18 mouse cellular contexts compared by ENCODE assay signal in the genomic region with DNA sequence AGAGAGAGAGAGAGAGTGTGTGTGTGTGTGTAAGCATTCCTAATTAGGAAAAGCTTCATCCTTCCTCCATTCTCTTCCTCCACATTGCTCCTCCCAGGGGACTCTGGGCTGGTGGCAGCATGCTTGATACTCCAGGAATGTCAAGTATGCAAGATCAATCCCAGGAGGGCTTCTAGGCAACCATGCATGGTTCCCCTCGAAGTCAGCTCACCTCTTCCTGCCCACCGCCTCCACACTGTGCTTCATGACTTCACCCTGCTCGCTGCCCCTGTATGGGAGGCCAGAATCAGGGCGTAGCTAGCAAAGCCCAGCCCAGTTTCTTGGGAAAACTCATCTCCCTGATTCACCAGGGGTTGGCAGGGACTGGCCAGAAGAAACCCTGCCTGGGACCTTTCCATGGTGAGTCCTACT. TPM values are rescaled to one million over a fixed set of nuclear protein-coding genes. Genes with fewer than 3 reads are reported as not detected.
A peak's percentile ranks its signal among the peaks of the same experiment; 100 is the strongest.
DNase-seq lines count a peak whose midpoint lies in the region; ATAC-seq and TF ChIP-seq lines count a peak whose summit lies in the region.
"Had no signal": no experiment of that assay in that cellular context is flagged by ENCODE, and none has a peak within 500 bp of the region (broad histone marks: within the 10 kb centered on the region; RNA-seq: fewer than 3 reads in every experiment).

No protein-coding gene starts in this region.

- in situ Hi-C loops in CH12.LX (cut with MboI; ENCODE audit: low pct_ligation_motif_present, low pct_unique_long_range_greater_than_20kb, low sequenced_read_pairs) = no loop called here

- no peak for TF ChIP-seq CTCF in kidney, postnatal 0 days (IDR thresholded peaks at IDR 0.05; ENCODE audit: low read depth)
- no peak for TF ChIP-seq CTCF in kidney, adult 2 months (conservative IDR thresholded peaks at IDR 0.05; ENCODE audit: insufficient read depth, insufficient read length, low read depth, low read length)
- no peak for TF ChIP-seq CTCF in CH12.LX (conservative IDR thresholded peaks at IDR 0.05 in 1 of 2, IDR thresholded peaks at IDR 0.05 in 1 of 2; ENCODE audit: low read depth in 2 of 2, low read length in 2 of 2)

- peak; percentile 89 for ATAC-seq in kidney, postnatal 0 days (replicated peaks; ENCODE audit: low FRiP score, low read depth)
- ATAC-seq: hindbrain, embryonic 16.5 days; midbrain, embryonic 13.5 days had no signal

- no peak overlapping the region for H3K4me3 ChIP-seq in kidney, postnatal 0 days (replicated peaks; ENCODE audit: low read depth, low read length)
- no peak overlapping the region for H3K4me3 ChIP-seq in kidney, adult 2 months (ENCODE audit: insufficient read depth, low read depth, low read length)
- no peak overlapping the region for H3K4me3 ChIP-seq in CH12.LX (replicated peaks in 1 of 3; ENCODE audit: low read depth in 2 of 3, low read length in 2 of 3, poor library complexity in 1 of 3)
- no peak overlapping the region for H3K4me3 ChIP-seq in limb, embryonic 10.5 days
- H3K4me3 ChIP-seq: erythroblast, embryonic 14.5 days; gastrocnemius, adult 2 months; midbrain, embryonic 13.5 days; neural tube, embryonic 13.5 days had no signal

- H3K4me2 ChIP-seq in kidney, postnatal 0 days (ENCODE audit: low read length) = no peak overlapping the region
- H3K4me2 ChIP-seq in CH12.LX (ENCODE audit: insufficient read depth, low read depth, poor library complexity, severe bottlenecking) = no peak overlapping the region
- H3K4me2 ChIP-seq: midbrain, embryonic 13.5 days; neural tube, embryonic 13.5 days had no signal

- no peak for TF ChIP-seq POLR2A in kidney, adult 2 months (IDR thresholded peaks at IDR 0.05; ENCODE audit: low read depth, low read length)
- TF ChIP-seq POLR2A in CH12.LX (IDR thresholded peaks at IDR 0.05; ENCODE audit: low read depth, low read length) = no peak

- H3K36me3 ChIP-seq in kidney, postnatal 0 days (ENCODE audit: insufficient read depth, low read length) = no peaks in the 10 kb centered on the region
- H3K36me3 ChIP-seq in kidney, adult 2 months (ENCODE audit: control insufficient read depth, insufficient read depth, low read length) = no peaks in the 10 kb centered on the region
- H3K36me3 ChIP-seq in CH12.LX (replicated peaks in 1 of 2; ENCODE audit: control insufficient read depth in 1 of 2, insufficient read depth in 1 of 2, low read length in 1 of 2) = no peaks in the 10 kb centered on the region
- H3K36me3 ChIP-seq in limb, embryonic 10.5 days = no peaks in the 10 kb centered on the region
- H3K36me3 ChIP-seq: midbrain, embryonic 13.5 days; neural tube, embryonic 13.5 days had no signal

- no peak for TF ChIP-seq RAD21 in CH12.LX (IDR thresholded peaks at IDR 0.05; ENCODE audit: low read depth, low read length)

- dilution Hi-C loops in CH12.LX (cut with MboI; ENCODE audit: extremely low pct_ligation_motif_present, extremely low pct_unique_long_range_greater_than_20kb, low sequenced_read_pairs) = no loop called here

- H3K9ac ChIP-seq in kidney, postnatal 0 days (ENCODE audit: low read depth, low read length) = no peak overlapping the region
- H3K9ac ChIP-seq in CH12.LX (ENCODE audit: insufficient read depth, low read depth) = no peak overlapping the region
- H3K9ac ChIP-seq: midbrain, embryonic 13.5 days; neural tube, embryonic 13.5 days had no signal

- peak overlapping the region; percentile 72 for H3K27ac ChIP-seq in kidney, postnatal 0 days
- no peak overlapping the region for H3K27ac ChIP-seq in kidney, adult 2 months (ENCODE audit: insufficient read depth, low read depth, low read length)
- no peak overlapping the region for H3K27ac ChIP-seq in CH12.LX (ENCODE audit: insufficient read depth, low read depth)
- peak overlapping the region; percentile 46; the same call in 1 of the 2 replicates for H3K27ac ChIP-seq in limb, embryonic 10.5 days
- H3K27ac ChIP-seq: gastrocnemius, adult 2 months; midbrain, embryonic 13.5 days; neural tube, embryonic 13.5 days had no signal

- peak; percentile 82 for DNase-seq in kidney, postnatal 0 days (ENCODE audit: low spot score)
- no peak for DNase-seq in kidney, adult 2 months
- DNase-seq in CH12.LX (ENCODE audit: extremely low read depth) (peak; percentile 24), ZHBTc4 (ENCODE audit: low read depth, low spot score) (peak; percentile 34)
- DNase-seq in limb, embryonic 10.5 days (ENCODE audit: low spot score) = no peak
- DNase-seq in urinary bladder, postnatal 4 days (ENCODE audit: low spot score in 2 of 2) = no peak
- DNase-seq in cerebellum, postnatal 4 days (ENCODE audit: low spot score in 2 of 2) = no peak
- DNase-seq: cerebellum, adult 9-10 months; gastrocnemius, adult 2 months; lung, adult 2 months had no signal

- H3K79me2 ChIP-seq in CH12.LX (replicated peaks; ENCODE audit: control insufficient read depth, extremely low read depth, insufficient read depth, poor library complexity, severe bottlenecking) = no peaks in the 10 kb centered on the region

- H3K9me3 ChIP-seq in kidney, postnatal 0 days (replicated peaks; ENCODE audit: low read length) = no peaks in the 10 kb centered on the region
- H3K9me3 ChIP-seq in CH12.LX (replicated peaks; ENCODE audit: low read length) = no peaks in the 10 kb centered on the region
- no peaks in the 10 kb centered on the region for H3K9me3 ChIP-seq in limb, embryonic 10.5 days (replicated peaks)
- H3K9me3 ChIP-seq: midbrain, embryonic 13.5 days had no signal

- WGBS in kidney, postnatal 0 days = 12% methylated on average over 4 of the region's 4 CpGs
- 38% methylated on average over 4 of the region's 4 CpGs for WGBS in kidney, adult 2 months
- 62% methylated on average over 4 of the region's 4 CpGs for WGBS in limb, embryonic 10.5 days

- H3K27me3 ChIP-seq in kidney, postnatal 0 days (ENCODE audit: insufficient read depth, low read length) = no peaks in the 10 kb centered on the region
- no peaks in the 10 kb centered on the region for H3K27me3 ChIP-seq in kidney, adult 2 months (replicated peaks; ENCODE audit: control insufficient read depth, insufficient read depth, low read length)
- H3K27me3 ChIP-seq in CH12.LX (replicated peaks) = no peaks in the 10 kb centered on the region
- peaks cover 9% of the 10 kb centered on the region; the same call in 1 of the 2 replicates for H3K27me3 ChIP-seq in limb, embryonic 10.5 days (ENCODE audit: low read depth, poor library complexity, severe bottlenecking)
- H3K27me3 ChIP-seq: midbrain, embryonic 13.5 days; neural tube, embryonic 13.5 days had no signal

- H3K4me1 ChIP-seq in kidney, postnatal 0 days (replicated peaks; ENCODE audit: insufficient read depth, low read length) = peaks cover 18% of the 10 kb centered on the region; the same call in 1 of the 2 replicates
- peaks cover 4% of the 10 kb centered on the region; the same call in 1 of the 2 replicates for H3K4me1 ChIP-seq in kidney, adult 2 months (ENCODE audit: control insufficient read depth, insufficient read depth, low read length)
- peaks cover 8 to 52% of the 10 kb centered on the region in 2 experiments; a peak in 3 of 4 replicates for H3K4me1 ChIP-seq in CH12.LX (ENCODE audit: control insufficient read depth in 1 of 2, insufficient read depth in 2 of 2)
- H3K4me1 ChIP-seq in limb, embryonic 10.5 days = peaks cover 26% of the 10 kb centered on the region
- H3K4me1 ChIP-seq: midbrain, embryonic 13.5 days; neural tube, embryonic 13.5 days had no signal

- TF ChIP-seq EP300 in CH12.LX (IDR thresholded peaks at IDR 0.05; ENCODE audit: low read length) = no peak

TF ChIP-seq in CH12.LX, 34 proteins besides CTCF, POLR2A, EP300 and RAD21:
- TF ChIP-seq NELFE (IDR thresholded peaks at IDR 0.05; ENCODE audit: low read depth, low read length) (no peak), HCFC1 (IDR thresholded peaks at IDR 0.05; ENCODE audit: low read depth, low read length) (no peak), TCF12 (IDR thresholded peaks at IDR 0.05; ENCODE audit: low read depth, low read length) (no peak), USF1 (IDR thresholded peaks at IDR 0.05; ENCODE audit: low read depth, low read length) (no peak)

RNA-seq across cellular contexts. Expression of gene Tmem171, which starts 15.0 kb away (rescaled TPM):
- polyA plus RNA-seq in kidney, postnatal 0 days (2015; fragmentation: Nextera tagmentation; extraction: Ambion mirVana) = 21.5 and 24.6 TPM in 2 replicates
- polyA plus RNA-seq in kidney, adult 2 months (2012; rRNA removed) = 25.5 TPM in 2 replicates
- total RNA-seq in CH12.LX (2012; rRNA removed) = not detected in 2 replicates
- not detected in 2 replicates for total RNA-seq in CH12.LX (2014; rRNA removed)
- polyA plus RNA-seq in CH12.LX (2012; ENCODE audit: insufficient read length, low read depth) = not detected in 2 replicates
- not detected in 2 replicates for polyA plus RNA-seq in limb, embryonic 10.5 days (2016; fragmentation: Nextera tagmentation; extraction: Ambion mirVana)
- polyA plus RNA-seq: brain, embryonic 14.5 days; erythroblast, embryonic 14.5 days; limb, embryonic 11.5 days; midbrain, embryonic 13.5 days; neural tube, embryonic 13.5 days had no signal

RNA-seq across cellular contexts. Expression of gene Tmem174, which starts 42.4 kb away (rescaled TPM):
- 102 and 105 TPM in 2 replicates for polyA plus RNA-seq in kidney, postnatal 0 days (2015; fragmentation: Nextera tagmentation; extraction: Ambion mirVana)
- 424 and 448 TPM in 2 replicates for polyA plus RNA-seq in kidney, adult 2 months (2012; rRNA removed)
- total RNA-seq in CH12.LX (2012; rRNA removed) = not detected in 2 replicates
- not detected in 2 replicates for total RNA-seq in CH12.LX (2014; rRNA removed)
- polyA plus RNA-seq in CH12.LX (2012; ENCODE audit: insufficient read length, low read depth) = not detected in 2 replicates
- polyA plus RNA-seq in limb, embryonic 10.5 days (2016; fragmentation: Nextera tagmentation; extraction: Ambion mirVana) = not detected in 2 replicates
- total RNA-seq: gastrocnemius, adult 2 months; layer of hippocampus, postnatal 14 days had no signal
- polyA plus RNA-seq: brain, embryonic 14.5 days; erythroblast, embryonic 14.5 days; heart, embryonic 14.5 days; limb, embryonic 11.5 days; lung, adult 2 months; midbrain, embryonic 13.5 days; neural tube, embryonic 13.5 days had no signal

Comparison
In these comparisons a context has a peak if more than half of its experiments do, and no peak if none do; other contexts are left out.
1. DNase-seq: peak in kidney, postnatal 0 days (single experiment), CH12.LX (single experiment) and ZHBTc4 (single experiment); none in kidney, adult 2 months (single experiment), limb, embryonic 10.5 days (single experiment), urinary bladder, postnatal 4 days (0 of 2) and cerebellum, postnatal 4 days (0 of 2).
2. H3K27ac ChIP-seq: peak in kidney, postnatal 0 days (single experiment) and limb, embryonic 10.5 days (single experiment); none in kidney, adult 2 months (single experiment) and CH12.LX (single experiment).
3. RNA of gene Tmem171, which starts 15.0 kb away (polyA plus RNA-seq): 25.5 TPM in kidney, adult 2 months and 21.5 to 24.6 TPM in kidney, postnatal 0 days; not detected in CH12.LX and not detected in limb, embryonic 10.5 days; every median in the first group is over 10 times any median in the second.
4. RNA of gene Tmem174, which starts 42.4 kb away (polyA plus RNA-seq): 424 to 448 TPM in kidney, adult 2 months and 102 to 105 TPM in kidney, postnatal 0 days; not detected in CH12.LX and not detected in limb, embryonic 10.5 days; every median in the first group is over 100 times any median in the second.